Mouse (Mus musculus) spleen, adult 2 months (tissue): Measurements from ENCODE around the gene Ttc19.

ENCODE experiments used
- CTCF ChIP-seq: fragments of 200-500 bp; IDR thresholded peaks from 2 replicates; pipeline ENCODE4 v1.5.1; 2011; ENCODE audit warnings: mild to moderate bottlenecking, inconsistent platforms; ENCODE audit not compliant: insufficient read depth, insufficient read length, insufficient replicate concordance; ENCODE audit errors: extremely low read depth
- POLR2A ChIP-seq: fragments of 200-500 bp; IDR thresholded peaks from 2 replicates; pipeline ENCODE4 v1.6.1; 2011; ENCODE audit warnings: low read depth, low read length, inconsistent platforms

- TF ChIP-seq POLR2A (no peak), CTCF (no peak)
Measured at GRCm38 (mm10) chr11:62366879-62367278, 85.6 kb downstream of the Ttc19 start.
